Mouse (Mus musculus): ENCODE data around the gene Jkamp.
A peak's percentile ranks its signal among the peaks of the same experiment; 100 is the strongest.

The Jkamp gene

DNA sequence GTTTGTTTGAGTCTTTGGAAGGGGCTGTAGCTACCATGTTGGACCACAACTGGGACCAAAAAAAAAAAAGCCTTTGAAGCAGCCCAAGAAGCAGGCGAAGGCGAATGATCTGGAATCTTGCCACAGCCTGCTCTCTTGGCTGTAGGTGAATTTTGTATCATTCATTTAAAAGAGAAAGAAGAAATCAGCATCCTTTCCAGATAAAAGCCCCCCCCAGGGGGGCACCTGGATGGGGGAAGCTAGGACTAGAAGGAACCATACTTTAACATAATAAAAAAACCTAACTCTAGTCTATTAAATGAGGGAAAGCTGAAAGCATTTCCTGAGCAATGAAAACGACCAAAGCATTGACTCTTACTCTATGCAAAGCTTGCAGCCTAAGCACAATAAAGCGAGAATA, 34.6 kb upstream of the Jkamp start:
- H3K4me3 ChIP-seq (replicated peaks; ENCODE audit: low read length), result no peak overlapping the region
- peaks cover 40% of the 10 kb centered on the region for H3K9me3 ChIP-seq (ENCODE audit: low read length)
- H3K36me3 ChIP-seq (ENCODE audit: insufficient read depth, low read length), result no peaks in the 10 kb centered on the region
- TF ChIP-seq POU5F1 (IDR thresholded peaks at IDR 0.05; ENCODE audit: borderline replicate concordance, low read length) (no peak), CTCF (conservative IDR thresholded peaks at IDR 0.05; ENCODE audit: low read length) (no peak), NANOG (IDR thresholded peaks at IDR 0.05; ENCODE audit: borderline replicate concordance, low read length) (no peak)
- no peaks in the 10 kb centered on the region for H3K27me3 ChIP-seq (ENCODE audit: insufficient read depth, low read length)
- H3K4me1 ChIP-seq (replicated peaks; ENCODE audit: low read depth, low read length), result peaks cover 13% of the 10 kb centered on the region

- no peak overlapping the region for H3K4me3 ChIP-seq (replicated peaks; ENCODE audit: low read length)
- no peak for TF ChIP-seq NANOG (IDR thresholded peaks at IDR 0.05; ENCODE audit: borderline replicate concordance, low read length)
- TF ChIP-seq CTCF (conservative IDR thresholded peaks at IDR 0.05; ENCODE audit: low read length), result no peak
- TF ChIP-seq POU5F1 (IDR thresholded peaks at IDR 0.05; ENCODE audit: borderline replicate concordance, low read length), result no peak
- H3K4me1 ChIP-seq (replicated peaks; ENCODE audit: low read depth, low read length), result peaks cover 16% of the 10 kb centered on the region
These were observed 32.8 kb upstream of the Jkamp start for GRCm38 (mm10) chr12:72052571-72052970.

GRCm38 (mm10) chr12:72053303-72053702, 32.1 kb upstream of the Jkamp start:
- TF ChIP-seq CTCF (conservative IDR thresholded peaks at IDR 0.05; ENCODE audit: low read length) (peak; percentile 43), NANOG (IDR thresholded peaks at IDR 0.05; ENCODE audit: borderline replicate concordance, low read length) (no peak), POU5F1 (IDR thresholded peaks at IDR 0.05; ENCODE audit: borderline replicate concordance, low read length) (no peak)
- H3K27me3 ChIP-seq (ENCODE audit: insufficient read depth, low read length), result no peaks in the 10 kb centered on the region
- H3K9me3 ChIP-seq (ENCODE audit: low read length), result peaks cover 40% of the 10 kb centered on the region
- no peak overlapping the region for H3K4me3 ChIP-seq (replicated peaks; ENCODE audit: low read length)
- no peaks in the 10 kb centered on the region for H3K36me3 ChIP-seq (ENCODE audit: insufficient read depth, low read length)
- peaks cover 16% of the 10 kb centered on the region for H3K4me1 ChIP-seq (replicated peaks; ENCODE audit: low read depth, low read length)

More at GRCm38 (mm10) chr12:72052571-72052970, 32.8 kb upstream of the Jkamp start:
- peaks cover 40% of the 10 kb centered on the region for H3K9me3 ChIP-seq (ENCODE audit: low read length)
- no peaks in the 10 kb centered on the region for H3K27me3 ChIP-seq (ENCODE audit: insufficient read depth, low read length)
- H3K36me3 ChIP-seq (ENCODE audit: insufficient read depth, low read length), result no peaks in the 10 kb centered on the region

DNA sequence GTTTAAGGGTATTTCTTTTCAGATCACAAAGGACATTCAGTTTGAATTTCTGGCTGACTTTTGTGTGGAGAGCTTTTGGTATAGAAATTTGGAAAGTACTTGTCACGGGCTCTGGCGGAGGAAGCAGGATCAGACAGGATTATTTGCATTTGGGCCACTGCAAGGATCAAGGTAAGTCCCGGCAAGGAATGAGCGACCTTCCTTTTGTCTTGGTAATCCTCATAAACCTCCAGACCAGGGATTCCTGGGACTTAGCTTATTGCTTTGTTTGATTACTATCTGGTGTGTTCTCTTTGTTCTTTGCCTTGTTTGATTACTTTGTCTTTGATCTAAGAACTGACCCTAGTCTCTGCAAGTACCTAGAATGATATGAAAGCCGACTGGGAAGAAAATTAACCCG, 31.5 kb upstream of the Jkamp start:
- no peaks in the 10 kb centered on the region for H3K27me3 ChIP-seq (ENCODE audit: insufficient read depth, low read length)
- peaks cover 16% of the 10 kb centered on the region for H3K4me1 ChIP-seq (replicated peaks; ENCODE audit: low read depth, low read length)
- H3K9me3 ChIP-seq (ENCODE audit: low read length), result peaks cover 36% of the 10 kb centered on the region
- TF ChIP-seq CTCF (conservative IDR thresholded peaks at IDR 0.05; ENCODE audit: low read length), result no peak
- TF ChIP-seq POU5F1 (IDR thresholded peaks at IDR 0.05; ENCODE audit: borderline replicate concordance, low read length), result no peak
- TF ChIP-seq NANOG (IDR thresholded peaks at IDR 0.05; ENCODE audit: borderline replicate concordance, low read length), result no peak
- H3K4me3 ChIP-seq (replicated peaks; ENCODE audit: low read length), result no peak overlapping the region
- H3K36me3 ChIP-seq (ENCODE audit: insufficient read depth, low read length), result no peaks in the 10 kb centered on the region

DNA sequence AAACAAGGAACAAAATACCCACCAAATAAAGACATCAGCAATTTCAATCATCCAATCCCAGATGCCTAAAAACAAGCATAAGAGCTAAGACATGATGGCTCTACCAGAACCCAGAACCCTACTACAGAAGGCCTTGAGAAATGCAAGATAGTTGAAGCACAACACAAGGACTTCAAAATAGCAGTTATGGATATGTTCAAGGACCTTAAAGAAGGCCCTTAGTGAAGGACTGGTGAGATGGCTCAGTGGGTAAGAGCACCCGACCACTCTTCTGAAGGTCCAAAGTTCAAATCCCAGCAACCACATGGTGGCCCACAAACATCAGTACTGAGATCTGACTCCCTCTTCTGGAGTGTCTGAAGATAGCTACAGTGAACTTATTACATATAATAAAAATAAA, 27.6 kb upstream of the Jkamp start:
- H3K4me3 ChIP-seq (replicated peaks; ENCODE audit: low read length), result no peak overlapping the region
- no peak for TF ChIP-seq NANOG (IDR thresholded peaks at IDR 0.05; ENCODE audit: borderline replicate concordance, low read length)
- TF ChIP-seq CTCF (conservative IDR thresholded peaks at IDR 0.05; ENCODE audit: low read length), result no peak
- no peak for TF ChIP-seq POU5F1 (IDR thresholded peaks at IDR 0.05; ENCODE audit: borderline replicate concordance, low read length)
- H3K4me1 ChIP-seq (replicated peaks; ENCODE audit: low read depth, low read length), result peaks cover 10% of the 10 kb centered on the region
- H3K9me3 ChIP-seq (ENCODE audit: low read length), result peaks cover under 1% of the 10 kb centered on the region
- H3K27me3 ChIP-seq (ENCODE audit: insufficient read depth, low read length), result no peaks in the 10 kb centered on the region
- no peaks in the 10 kb centered on the region for H3K36me3 ChIP-seq (ENCODE audit: insufficient read depth, low read length)

- no peaks in the 10 kb centered on the region for H3K36me3 ChIP-seq (ENCODE audit: insufficient read depth, low read length)
- peaks cover 32% of the 10 kb centered on the region for H3K27me3 ChIP-seq (ENCODE audit: insufficient read depth, low read length)
- H3K4me3 ChIP-seq (replicated peaks; ENCODE audit: low read length), result peak overlapping the region; percentile 94
- TF ChIP-seq POU5F1 (IDR thresholded peaks at IDR 0.05; ENCODE audit: borderline replicate concordance, low read length) (no peak), NANOG (IDR thresholded peaks at IDR 0.05; ENCODE audit: borderline replicate concordance, low read length) (no peak), CTCF (conservative IDR thresholded peaks at IDR 0.05; ENCODE audit: low read length) (no peak)
- H3K9me3 ChIP-seq (ENCODE audit: low read length), result peaks cover 3% of the 10 kb centered on the region; the same call in 1 of the 2 replicates
- peaks cover 10% of the 10 kb centered on the region for H3K4me1 ChIP-seq (replicated peaks; ENCODE audit: low read depth, low read length)
These were observed 15.6 kb upstream of the Jkamp start for GRCm38 (mm10) chr12:72069626-72070326.

GRCm38 (mm10) chr12:72070327-72071269, 14.8 kb upstream of the Jkamp start, which contains the start of gene Gpr135:
Gene Gpr135 (minus strand): TSS chr12:72071125.
- peaks cover 3% of the 10 kb centered on the region; the same call in 1 of the 2 replicates for H3K9me3 ChIP-seq (ENCODE audit: low read length)
- peaks cover 10% of the 10 kb centered on the region for H3K4me1 ChIP-seq (replicated peaks; ENCODE audit: low read depth, low read length)
- TF ChIP-seq CTCF (conservative IDR thresholded peaks at IDR 0.05; ENCODE audit: low read length), result no peak
- TF ChIP-seq NANOG (IDR thresholded peaks at IDR 0.05; ENCODE audit: borderline replicate concordance, low read length), result no peak
- no peak for TF ChIP-seq POU5F1 (IDR thresholded peaks at IDR 0.05; ENCODE audit: borderline replicate concordance, low read length)
- peaks cover 32% of the 10 kb centered on the region for H3K27me3 ChIP-seq (ENCODE audit: insufficient read depth, low read length)
- peak within 1 kb of the TSS; percentile 94 for H3K4me3 ChIP-seq (replicated peaks; ENCODE audit: low read length)
- H3K36me3 ChIP-seq (ENCODE audit: insufficient read depth, low read length), result no peaks in the 10 kb centered on the region

DNA sequence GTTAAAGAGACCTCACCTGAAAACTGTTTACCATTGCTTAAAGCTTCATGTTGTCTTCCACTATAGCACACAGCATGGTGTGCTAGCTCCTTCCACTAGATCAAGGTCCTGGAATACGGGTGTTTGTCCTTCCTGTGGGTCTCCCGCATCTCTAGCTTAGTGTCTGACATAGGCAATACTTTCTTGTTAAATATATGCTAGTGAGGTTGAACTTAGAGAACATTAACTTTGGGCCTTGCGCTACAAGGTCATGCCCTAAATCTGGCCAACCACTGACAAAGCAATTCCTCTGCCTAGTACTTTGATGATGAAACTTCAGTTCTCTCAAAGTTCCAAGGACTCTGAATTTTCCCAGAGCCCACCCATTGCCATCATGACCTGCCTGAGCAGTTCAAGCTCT, 7.1 kb upstream of the Jkamp start:
- Histone ChIP-seq H3K36me3 (ENCODE audit: insufficient read depth, low read length) (no peaks in the 10 kb centered on the region), H3K4me3 (replicated peaks; ENCODE audit: low read length) (no peak overlapping the region), H3K9me3 (ENCODE audit: low read length) (peaks cover 3% of the 10 kb centered on the region; the same call in 1 of the 2 replicates), H3K27me3 (ENCODE audit: insufficient read depth, low read length) (no peaks in the 10 kb centered on the region), H3K4me1 (replicated peaks; ENCODE audit: low read depth, low read length) (peaks cover 26% of the 10 kb centered on the region)
- no peak for TF ChIP-seq NANOG (IDR thresholded peaks at IDR 0.05; ENCODE audit: borderline replicate concordance, low read length)

Measured in E14TG2a.4 (cell line).